Mouse (Mus musculus) lung, postnatal 4 days (tissue): ENCODE data around the gene Foxp2.

ENCODE experiments used
- DNase-seq, 2 experiments: peaks; one replicate each; pipeline ENCODE4 v3.0.0; 2021

Foxp2 gene

GRCm38 (mm10) chr6:15378261-15378660 is 477.1 kb downstream of the Foxp2 start:
- no peak for DNase-seq

DNA sequence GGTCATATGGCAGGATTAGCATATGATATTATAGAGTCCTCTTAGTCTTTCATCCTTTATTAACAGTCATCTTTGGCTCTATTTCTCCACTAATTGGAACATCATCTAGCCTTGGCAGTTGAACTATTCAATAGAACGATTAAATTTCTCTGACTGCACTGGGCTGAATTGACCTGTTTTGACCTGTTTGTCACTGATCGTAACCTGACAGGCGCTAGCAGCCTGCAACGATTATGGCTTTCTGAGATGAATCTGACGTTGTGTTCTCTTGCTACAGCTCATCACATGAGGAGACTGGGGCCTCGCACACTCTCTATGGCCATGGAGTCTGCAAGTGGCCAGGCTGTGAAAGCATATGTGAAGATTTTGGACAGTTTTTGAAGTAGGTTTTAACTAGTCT is 495.3 kb downstream of the Foxp2 start:
- no peak for DNase-seq

- no peak for DNase-seq
Observed at GRCm38 (mm10) chr6:15397485-15397884, 496.3 kb downstream of the Foxp2 start.

- DNase-seq, result no peak
Observed at GRCm38 (mm10) chr6:15401138-15401537, 500.0 kb downstream of the Foxp2 start.

DNA sequence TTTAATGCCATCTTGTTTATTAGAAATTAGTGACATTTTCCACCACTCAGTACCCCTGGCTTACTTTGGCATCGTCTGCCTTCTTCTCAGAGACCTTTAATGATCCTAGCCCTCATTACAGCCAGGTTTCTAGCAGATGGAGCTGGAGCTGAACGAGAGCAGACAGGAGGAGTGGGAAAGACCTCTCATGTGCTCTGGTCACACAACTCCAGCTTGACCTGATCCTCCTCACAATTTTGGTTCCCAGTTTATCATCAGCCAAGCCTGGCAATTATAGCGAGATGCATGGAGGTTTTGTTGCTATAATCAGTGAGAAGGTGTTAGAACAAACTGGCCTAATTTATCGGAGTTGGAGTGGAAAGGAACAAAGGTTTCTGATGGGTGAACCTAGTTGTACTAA is 500.9 kb downstream of the Foxp2 start:
- DNase-seq, result no peak

GRCm38 (mm10) chr6:15415099-15415498 is 514.0 kb downstream of the Foxp2 start:
- no peak for DNase-seq

- DNase-seq, result no peak
Observed at GRCm38 (mm10) chr6:15459701-15460100, 558.6 kb downstream of the Foxp2 start.

GRCm38 (mm10) chr6:15463390-15463789 is 562.2 kb downstream of the Foxp2 start:
- no peak for DNase-seq

GRCm38 (mm10) chr6:15465471-15465870 is 564.3 kb downstream of the Foxp2 start:
- no peak for DNase-seq

GRCm38 (mm10) chr6:15466634-15467033 is 565.5 kb downstream of the Foxp2 start:
- no peak for DNase-seq

GRCm38 (mm10) chr6:15486909-15487308 is 585.8 kb downstream of the Foxp2 start:
- DNase-seq, result no peak
